Mouse (Mus musculus): ENCODE data around the gene Upk1a.

Gene Upk1a

DNA sequence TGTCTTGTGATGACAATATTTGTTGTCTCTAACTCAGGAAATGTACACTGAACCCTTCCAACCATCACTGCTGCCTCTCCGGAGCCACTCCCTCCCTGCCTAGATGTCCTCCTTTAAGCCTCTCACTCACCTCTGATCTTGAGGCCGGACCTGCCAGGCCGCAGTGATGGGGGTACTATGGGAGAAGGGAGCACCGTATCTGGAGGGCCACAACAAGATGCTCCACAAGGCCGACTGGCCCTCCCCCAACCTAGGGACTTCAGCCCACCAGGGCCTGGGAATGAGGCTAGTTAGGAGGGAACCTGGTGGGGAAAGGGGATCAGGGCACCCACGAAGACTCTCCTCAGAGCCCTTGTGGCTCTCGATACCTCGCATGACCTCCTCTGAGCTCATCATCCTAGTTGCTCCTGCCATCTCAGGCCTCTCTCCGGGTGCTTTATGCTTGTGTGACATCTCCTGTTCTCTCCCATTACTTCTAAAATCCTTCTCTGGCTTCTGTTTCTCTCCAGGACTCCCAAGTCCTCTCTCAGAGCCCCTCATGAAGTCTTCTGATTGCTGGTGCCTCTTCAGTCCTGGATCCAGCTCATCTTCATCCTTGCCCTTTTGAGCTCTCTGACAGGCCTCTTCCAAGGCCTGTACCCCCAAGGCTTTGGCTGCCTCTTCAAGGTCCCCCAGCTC lies 21.6 kb downstream of the Upk1a start:
- H3K4me1 ChIP-seq (replicated peaks; ENCODE audit: low read depth, low read length) = peaks cover 82% of the 10 kb centered on the region
- H3K4me3 ChIP-seq (replicated peaks; ENCODE audit: low read length) = peak overlapping the region; percentile 97
- H3K36me3 ChIP-seq (ENCODE audit: insufficient read depth, low read length) = peaks cover 23% of the 10 kb centered on the region
- no peak for TF ChIP-seq CTCF (conservative IDR thresholded peaks at IDR 0.05; ENCODE audit: low read length)
- no peaks in the 10 kb centered on the region for H3K9me3 ChIP-seq (ENCODE audit: low read length)
- no peaks in the 10 kb centered on the region for H3K27me3 ChIP-seq (ENCODE audit: insufficient read depth, low read length)

DNA sequence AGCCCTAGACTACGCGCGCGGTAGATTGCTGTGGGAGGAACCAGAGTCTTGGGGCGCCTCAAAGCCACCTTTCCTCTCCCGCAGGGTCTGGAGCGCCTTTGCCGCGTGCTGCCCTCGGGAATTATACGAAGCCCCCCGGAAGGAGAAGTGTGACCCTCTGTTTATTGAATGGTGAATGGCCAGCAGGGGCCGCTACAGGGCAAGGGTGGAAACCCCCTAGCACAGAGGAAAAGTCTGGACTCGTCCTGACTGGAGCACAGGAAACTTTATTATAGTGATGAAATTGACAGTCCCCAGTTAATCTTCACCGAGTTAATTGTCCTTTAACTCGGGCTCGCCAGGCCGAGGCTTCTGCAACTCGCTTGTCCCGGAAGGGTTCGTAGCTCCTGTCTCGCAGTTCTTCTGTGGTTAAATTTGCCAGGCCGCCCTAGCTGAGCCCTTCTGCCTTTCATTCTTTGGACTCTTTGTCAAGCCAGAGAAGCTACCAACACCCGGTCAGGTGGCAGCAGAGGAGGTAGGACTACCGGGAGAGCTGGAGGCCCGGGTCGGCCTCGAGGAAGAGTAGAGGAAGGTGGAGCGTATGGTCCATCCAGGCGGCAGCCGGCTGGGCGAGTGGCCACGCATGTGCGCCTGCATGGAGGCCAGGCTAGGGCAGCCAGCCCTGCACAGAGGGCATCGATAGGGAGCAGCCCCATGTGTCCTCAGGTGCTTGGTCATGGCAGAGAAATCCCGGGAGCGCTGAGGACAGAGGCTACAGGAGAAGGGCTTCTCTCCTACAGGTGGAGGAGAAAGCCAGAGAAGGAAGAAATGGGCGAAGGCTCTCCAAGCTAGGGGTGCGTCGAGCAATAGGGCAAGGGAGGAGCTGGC lies 23.0 kb downstream of the Upk1a start:
- H3K9me3 ChIP-seq (ENCODE audit: low read length) = no peaks in the 10 kb centered on the region
- TF ChIP-seq POU5F1 (IDR thresholded peaks at IDR 0.05; ENCODE audit: borderline replicate concordance, low read length) (no peak), CTCF (conservative IDR thresholded peaks at IDR 0.05; ENCODE audit: low read length) (peak; percentile 80)
- peaks cover 84% of the 10 kb centered on the region for H3K4me1 ChIP-seq (replicated peaks; ENCODE audit: low read depth, low read length)
- no peaks in the 10 kb centered on the region for H3K27me3 ChIP-seq (ENCODE audit: insufficient read depth, low read length)
- peak overlapping the region; percentile 97 for H3K4me3 ChIP-seq (replicated peaks; ENCODE audit: low read length)
- H3K36me3 ChIP-seq (ENCODE audit: insufficient read depth, low read length) = peaks cover 37% of the 10 kb centered on the region

DNA sequence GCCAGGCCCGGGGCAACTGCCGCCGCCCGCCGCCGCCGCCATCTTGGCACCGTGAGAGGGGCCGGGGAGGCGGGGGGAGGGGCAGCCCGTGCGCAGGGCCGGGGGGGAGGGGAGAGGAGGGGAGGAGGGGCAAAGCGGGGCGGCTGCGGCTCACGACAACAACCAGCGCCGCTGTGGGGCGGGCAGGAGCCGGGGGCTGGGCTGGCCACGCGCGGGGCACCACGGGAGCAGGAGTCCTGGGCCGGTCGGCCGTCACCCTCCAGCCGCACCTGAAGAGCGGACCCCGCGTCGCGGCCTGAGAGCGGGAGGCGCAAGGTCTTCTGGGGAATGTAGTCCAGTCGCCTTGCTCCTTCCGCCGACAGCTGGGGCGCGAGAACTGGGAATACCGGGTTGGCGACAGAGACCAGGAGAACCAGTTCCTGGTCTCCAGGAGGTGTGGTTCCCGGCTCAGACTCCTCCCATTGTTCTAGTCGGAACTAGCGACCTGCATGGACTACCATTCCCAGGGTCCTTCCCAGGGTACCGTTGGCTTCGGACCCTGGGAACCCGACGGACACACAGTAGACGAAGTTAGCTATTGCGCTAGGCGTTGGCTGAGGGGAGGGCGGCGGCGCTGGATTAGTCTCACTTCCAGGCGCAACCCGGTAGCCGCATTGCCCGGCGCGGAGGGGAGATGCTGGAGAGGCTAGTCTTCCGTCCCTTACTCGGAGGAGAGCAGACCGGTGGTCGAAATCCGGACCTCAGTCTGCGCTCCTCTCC lies 23.8 kb downstream of the Upk1a start, which contains the start of gene Kmt2b:
Kmt2b (minus strand) TSS at position 51 of the 759 bp plus-strand sequence.
- Histone ChIP-seq H3K4me1 (replicated peaks; ENCODE audit: low read depth, low read length) (peaks cover 84% of the 10 kb centered on the region), H3K27me3 (ENCODE audit: insufficient read depth, low read length) (no peaks in the 10 kb centered on the region), H3K4me3 (replicated peaks; ENCODE audit: low read length) (peak within 1 kb of the TSS; percentile 97), H3K9me3 (ENCODE audit: low read length) (no peaks in the 10 kb centered on the region), H3K36me3 (ENCODE audit: insufficient read depth, low read length) (peaks cover 45% of the 10 kb centered on the region)
- no peak for TF ChIP-seq CTCF (conservative IDR thresholded peaks at IDR 0.05; ENCODE audit: low read length)
- TF ChIP-seq POU5F1 (IDR thresholded peaks at IDR 0.05; ENCODE audit: borderline replicate concordance, low read length) = no peak
- no peak for TF ChIP-seq NANOG (IDR thresholded peaks at IDR 0.05; ENCODE audit: borderline replicate concordance, low read length)

DNA sequence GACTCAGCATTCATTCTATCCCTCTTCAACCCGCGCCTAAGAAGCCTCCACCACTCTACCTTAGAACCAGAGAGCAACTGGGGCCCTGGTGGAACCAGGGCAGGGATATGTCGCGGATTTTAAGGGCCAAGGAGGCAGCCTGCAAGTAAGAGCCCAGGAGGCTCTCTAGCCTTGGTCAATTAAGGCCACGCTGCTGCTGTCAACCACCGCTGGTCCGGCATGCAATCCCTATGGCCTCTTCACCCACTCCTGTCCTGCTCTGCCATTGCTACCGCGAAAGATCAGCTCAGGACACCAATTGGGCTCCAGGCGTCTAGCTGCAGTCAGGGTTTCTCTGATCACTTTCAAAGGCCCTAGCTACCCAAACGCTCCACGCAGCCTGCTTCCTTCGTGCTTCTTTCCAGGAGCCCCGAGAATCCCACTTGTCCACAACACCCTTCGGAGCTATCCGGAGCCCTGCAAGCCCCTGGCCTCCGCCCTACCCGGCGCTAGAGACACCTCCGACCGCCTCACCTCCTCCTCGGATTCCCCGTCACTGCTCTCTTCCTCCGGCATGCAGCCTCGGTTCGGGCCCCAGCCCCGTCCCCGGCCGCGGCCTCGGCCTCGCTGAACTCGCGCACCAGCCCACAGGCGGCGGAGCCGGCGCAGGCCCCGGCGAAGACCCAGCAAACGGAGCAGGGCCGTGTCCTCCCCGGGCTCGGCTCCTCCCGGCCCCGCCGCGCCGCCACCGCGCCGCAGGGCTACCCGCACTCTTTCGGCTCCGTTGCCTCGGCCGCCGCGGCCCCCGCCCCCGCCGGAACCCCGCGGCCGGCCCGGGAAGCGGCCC lies 24.6 kb downstream of the Upk1a start:
- H3K36me3 ChIP-seq (ENCODE audit: insufficient read depth, low read length) = peaks cover 53% of the 10 kb centered on the region
- H3K27me3 ChIP-seq (ENCODE audit: insufficient read depth, low read length) = no peaks in the 10 kb centered on the region
- TF ChIP-seq NANOG (IDR thresholded peaks at IDR 0.05; ENCODE audit: borderline replicate concordance, low read length) (no peak), CTCF (conservative IDR thresholded peaks at IDR 0.05; ENCODE audit: low read length) (no peak), POU5F1 (IDR thresholded peaks at IDR 0.05; ENCODE audit: borderline replicate concordance, low read length) (no peak)
- peaks cover 82% of the 10 kb centered on the region for H3K4me1 ChIP-seq (replicated peaks; ENCODE audit: low read depth, low read length)
- no peaks in the 10 kb centered on the region for H3K9me3 ChIP-seq (ENCODE audit: low read length)
- peak overlapping the region; percentile 97 for H3K4me3 ChIP-seq (replicated peaks; ENCODE audit: low read length)

DNA sequence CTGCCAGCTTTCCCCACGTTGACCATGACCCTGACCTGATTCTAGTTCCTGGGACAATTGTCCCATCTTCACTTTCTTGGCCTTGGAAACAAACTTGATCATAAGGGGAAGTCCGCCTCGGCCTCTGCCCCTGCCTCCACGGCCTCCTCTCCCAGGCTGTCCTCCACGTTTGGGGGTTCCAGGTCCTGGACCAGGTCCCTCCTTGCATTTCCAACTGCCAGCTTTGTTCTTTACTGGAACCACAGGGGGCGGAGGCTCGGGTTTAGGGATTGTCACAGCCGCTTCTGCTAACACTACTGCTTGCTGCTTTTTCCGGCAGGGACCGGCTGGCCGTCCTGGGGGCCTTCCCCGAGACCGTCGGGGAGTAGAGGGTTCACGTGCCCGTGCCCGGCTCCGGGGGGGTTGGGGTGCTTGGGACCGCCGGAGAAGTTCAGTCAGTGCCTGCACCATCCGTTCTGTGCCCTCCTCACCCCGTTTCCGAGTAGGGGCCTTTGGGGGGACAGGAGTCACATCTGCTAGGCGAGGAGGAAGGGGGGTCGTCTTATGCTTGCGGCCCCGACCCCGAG lies 26.1 kb downstream of the Upk1a start:
- H3K36me3 ChIP-seq (ENCODE audit: insufficient read depth, low read length) = peaks cover 68% of the 10 kb centered on the region
- TF ChIP-seq NANOG (IDR thresholded peaks at IDR 0.05; ENCODE audit: borderline replicate concordance, low read length) = no peak
- TF ChIP-seq POU5F1 (IDR thresholded peaks at IDR 0.05; ENCODE audit: borderline replicate concordance, low read length) = no peak
- no peak for TF ChIP-seq CTCF (conservative IDR thresholded peaks at IDR 0.05; ENCODE audit: low read length)
- H3K4me1 ChIP-seq (replicated peaks; ENCODE audit: low read depth, low read length) = peaks cover 74% of the 10 kb centered on the region
- H3K9me3 ChIP-seq (ENCODE audit: low read length) = no peaks in the 10 kb centered on the region
- no peaks in the 10 kb centered on the region for H3K27me3 ChIP-seq (ENCODE audit: insufficient read depth, low read length)
- H3K4me3 ChIP-seq (replicated peaks; ENCODE audit: low read length) = peak overlapping the region; percentile 97

DNA sequence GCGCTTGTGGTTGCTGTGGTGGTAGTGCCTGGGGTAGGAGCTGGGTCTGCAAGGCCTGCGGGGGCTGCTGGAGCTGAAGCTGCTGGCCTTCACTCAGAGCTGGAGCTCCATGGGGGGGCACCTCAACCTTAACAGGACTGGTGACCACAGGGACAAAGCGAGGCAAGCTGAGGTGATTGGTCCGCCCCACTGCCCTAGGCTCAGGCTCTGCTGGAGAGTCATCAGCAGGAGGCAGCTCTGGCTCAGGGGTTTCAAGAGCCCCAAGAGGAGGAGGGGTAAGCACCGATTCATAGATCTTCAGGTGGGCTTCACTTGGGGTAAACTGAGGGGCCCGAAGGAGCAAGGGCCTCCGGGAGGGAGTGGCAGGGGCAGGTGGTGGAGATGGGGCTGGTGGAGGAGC lies 27.5 kb downstream of the Upk1a start:
- no peaks in the 10 kb centered on the region for H3K27me3 ChIP-seq (ENCODE audit: insufficient read depth, low read length)
- peak overlapping the region; percentile 17; the same call in 1 of the 2 replicates for H3K4me3 ChIP-seq (replicated peaks; ENCODE audit: low read length)
- TF ChIP-seq NANOG (IDR thresholded peaks at IDR 0.05; ENCODE audit: borderline replicate concordance, low read length) (no peak), POU5F1 (IDR thresholded peaks at IDR 0.05; ENCODE audit: borderline replicate concordance, low read length) (no peak), CTCF (conservative IDR thresholded peaks at IDR 0.05; ENCODE audit: low read length) (no peak)
- peaks cover 70% of the 10 kb centered on the region for H3K36me3 ChIP-seq (ENCODE audit: insufficient read depth, low read length)
- H3K9me3 ChIP-seq (ENCODE audit: low read length) = no peaks in the 10 kb centered on the region
- H3K4me1 ChIP-seq (replicated peaks; ENCODE audit: low read depth, low read length) = peaks cover 63% of the 10 kb centered on the region

DNA sequence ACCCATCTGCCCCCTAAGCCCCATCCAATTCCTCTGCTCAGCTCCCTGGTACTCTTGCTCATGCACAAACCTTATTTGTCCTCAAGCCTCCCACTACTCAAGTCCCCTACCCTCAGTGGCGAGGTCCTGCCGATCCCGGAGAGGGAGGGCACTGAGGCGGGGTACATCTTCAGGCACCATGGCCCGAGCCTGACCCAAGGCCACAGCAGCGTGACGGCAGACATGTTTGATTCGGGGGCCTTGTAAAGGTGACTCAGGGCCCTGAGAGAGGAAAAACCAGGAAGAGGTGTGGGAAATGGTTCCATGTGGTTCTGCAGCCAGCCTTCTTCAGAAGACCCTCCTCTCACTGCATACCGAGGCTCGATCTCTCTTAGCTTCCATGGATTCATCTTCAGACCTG lies 28.3 kb downstream of the Upk1a start:
- H3K27me3 ChIP-seq (ENCODE audit: insufficient read depth, low read length) = no peaks in the 10 kb centered on the region
- no peaks in the 10 kb centered on the region for H3K9me3 ChIP-seq (ENCODE audit: low read length)
- H3K36me3 ChIP-seq (ENCODE audit: insufficient read depth, low read length) = peaks cover 78% of the 10 kb centered on the region
- H3K4me3 ChIP-seq (replicated peaks; ENCODE audit: low read length) = no peak overlapping the region
- H3K4me1 ChIP-seq (replicated peaks; ENCODE audit: low read depth, low read length) = peaks cover 64% of the 10 kb centered on the region
- TF ChIP-seq CTCF (conservative IDR thresholded peaks at IDR 0.05; ENCODE audit: low read length) = no peak
- TF ChIP-seq POU5F1 (IDR thresholded peaks at IDR 0.05; ENCODE audit: borderline replicate concordance, low read length) = no peak
- no peak for TF ChIP-seq NANOG (IDR thresholded peaks at IDR 0.05; ENCODE audit: borderline replicate concordance, low read length)
